Mouse (Mus musculus) G1E (cell line): ENCODE measurements around the gene Camk2g.

Experiments
- CTCF ChIP-seq: IDR thresholded peaks from 2 replicates; pipeline ENCODE4 v1.5.1; 2012; ENCODE audit warnings: low read depth, low read length, inconsistent platforms, mixed read lengths
- GATA1 ChIP-seq: IDR thresholded peaks from 2 replicates; pipeline ENCODE4 v1.6.1; 2012; ENCODE audit warnings: borderline replicate concordance, low read length, inconsistent platforms, mixed read lengths

DNA sequence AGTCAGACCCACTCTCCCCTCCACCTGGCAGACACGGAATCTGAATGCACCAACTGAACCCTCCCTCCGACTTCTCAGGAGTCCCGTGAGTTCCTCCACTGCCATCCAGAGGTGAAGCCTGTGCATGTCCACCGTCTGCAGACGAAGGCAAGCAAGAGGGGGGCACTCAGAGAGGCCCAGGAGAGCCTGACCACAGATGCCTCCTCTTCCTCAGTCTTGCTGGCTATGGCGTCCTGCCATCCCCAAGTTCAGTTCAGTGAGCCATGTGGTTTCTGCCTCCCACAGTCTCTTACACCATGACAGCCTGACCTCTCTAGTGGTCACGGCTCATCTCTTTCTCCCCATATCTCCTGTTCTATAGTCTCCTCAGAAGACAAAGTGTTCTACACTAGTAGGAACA lies 9.2 kb downstream of the Camk2g start:
- TF ChIP-seq CTCF (no peak), GATA1 (no peak)
